Mouse (Mus musculus) small intestine, adult 2 months (tissue): ENCODE data around the gene Nrp2.

Experiments
- CTCF ChIP-seq: fragments of 200-500 bp; IDR thresholded peaks from 2 replicates; pipeline ENCODE4 v1.5.1; 2012; ENCODE audit warnings: low read depth, mild to moderate bottlenecking, control low read depth, inconsistent platforms, low read length, moderate library complexity, mixed read lengths; ENCODE audit not compliant: insufficient replicate concordance, insufficient read length; ENCODE audit errors: extremely low read depth
- POLR2A ChIP-seq: fragments of 200-500 bp; IDR thresholded peaks from 2 replicates; pipeline ENCODE4 v1.6.1; 2012; ENCODE audit warnings: low read depth, mild to moderate bottlenecking, control low read depth, inconsistent platforms, low read length, moderate library complexity

GRCm38 (mm10) chr1:62718750-62719149 lies 15.7 kb downstream of the Nrp2 start:
- no peak for TF ChIP-seq POLR2A
- TF ChIP-seq CTCF = no peak
